10 mouse cellular contexts compared by ENCODE assay signal in the genomic region with DNA sequence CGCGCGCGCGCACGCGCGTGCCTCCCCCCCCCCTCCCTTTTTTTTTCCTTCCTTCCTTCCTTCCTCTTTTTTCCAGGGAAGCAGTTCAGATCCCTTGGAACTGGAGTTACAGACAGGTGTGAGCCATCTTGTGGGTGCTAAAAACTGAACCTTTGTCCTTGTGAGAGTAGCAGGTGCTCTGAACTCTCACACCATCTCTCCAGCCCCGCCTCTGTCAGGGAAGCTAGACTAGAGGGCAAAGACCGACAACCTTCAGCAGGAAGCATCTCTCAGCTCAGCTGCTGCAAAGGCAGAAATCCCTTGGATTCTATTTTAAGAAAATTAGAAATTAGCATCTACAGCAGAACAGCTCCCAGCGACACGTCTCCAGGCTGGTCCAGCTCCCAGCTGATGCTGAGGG. TPM values are rescaled to one million over a fixed set of nuclear protein-coding genes. Genes with fewer than 3 reads are reported as not detected.
DNase-seq lines count a peak whose midpoint lies in the region; ATAC-seq and TF ChIP-seq lines count a peak whose summit lies in the region.
"Had no signal": no experiment of that assay in that cellular context is flagged by ENCODE, and none has a peak within 500 bp of the region (broad histone marks: within the 10 kb centered on the region; RNA-seq: fewer than 3 reads in every experiment).

No protein-coding gene starts in this region.

- no peak overlapping the region for H3K4me3 ChIP-seq in hindbrain, embryonic 16.5 days (ENCODE audit: low read length)
- no peak overlapping the region for H3K4me3 ChIP-seq in hindbrain, embryonic 11.5 days (ENCODE audit: low read depth, low read length)
- H3K4me3 ChIP-seq in ES-E14 (ENCODE audit: insufficient read depth in 1 of 2, low read depth in 1 of 2, low read length in 2 of 2, poor library complexity in 1 of 2, severe bottlenecking in 1 of 2), result peak overlapping the region; percentile 14; a peak in 2 of 4 replicates
- H3K4me3 ChIP-seq in intestine, postnatal 0 days (ENCODE audit: low read depth, low read length), result no peak overlapping the region
- H3K4me3 ChIP-seq: embryonic facial prominence, embryonic 12.5 days had no signal

- no peak for DNase-seq in hindbrain, embryonic 11.5 days (ENCODE audit: low spot score)
- DNase-seq in ES-E14 (ENCODE audit: low read depth, low spot score), result no peak
- peak; percentile 29 for DNase-seq in naive thymus-derived CD4-positive, alpha-beta T cell, adult 2 months (ENCODE audit: low read depth)
- no peak for DNase-seq in urinary bladder, postnatal 14 days (ENCODE audit: low spot score)
- DNase-seq in right cerebral cortex, adult 18-20 months, result no peak
- DNase-seq: cerebellum, adult 11 months; lung, adult 18-20 months had no signal

- no peaks in the 10 kb centered on the region for H3K36me3 ChIP-seq in hindbrain, embryonic 16.5 days (ENCODE audit: control insufficient read depth, insufficient read depth, low read length)
- 0 out of 2 replicates have a peak, but pooled peaks cover 2% of the 10 kb centered on the region for H3K36me3 ChIP-seq in hindbrain, embryonic 11.5 days (ENCODE audit: control insufficient read depth, insufficient read depth, low read length)
- no peaks in the 10 kb centered on the region for H3K36me3 ChIP-seq in ES-E14 (ENCODE audit: control insufficient read depth, insufficient read depth, low read length, poor library complexity, severe bottlenecking)
- H3K36me3 ChIP-seq in intestine, postnatal 0 days (ENCODE audit: control insufficient read depth, insufficient read depth), result peaks cover 16% of the 10 kb centered on the region

- H3K9ac ChIP-seq in hindbrain, embryonic 16.5 days (ENCODE audit: low read depth, low read length), result no peak overlapping the region
- H3K9ac ChIP-seq in hindbrain, embryonic 11.5 days (ENCODE audit: low read depth, low read length), result no peak overlapping the region
- H3K9ac ChIP-seq in ES-E14 (ENCODE audit: insufficient read depth, low read depth, low read length, poor library complexity, severe bottlenecking), result 0 out of 2 replicates have a peak overlapping the region, but pooled peaks have one; percentile 56
- H3K9ac ChIP-seq in intestine, postnatal 0 days (ENCODE audit: low read depth, low read length), result no peak overlapping the region; the same call in 1 of the 2 replicates
- H3K9ac ChIP-seq: embryonic facial prominence, embryonic 12.5 days had no signal

- peaks cover 12% of the 10 kb centered on the region for H3K4me1 ChIP-seq in hindbrain, embryonic 16.5 days (ENCODE audit: control insufficient read depth, insufficient read depth, low read depth, low read length)
- H3K4me1 ChIP-seq in hindbrain, embryonic 11.5 days (replicated peaks; ENCODE audit: control insufficient read depth, insufficient read depth, low read length), result no peaks in the 10 kb centered on the region
- H3K4me1 ChIP-seq in ES-E14 (ENCODE audit: control insufficient read depth in 2 of 2, insufficient read depth in 2 of 2, low read length in 2 of 2, poor library complexity in 1 of 2), result peaks cover 3 to 9% of the 10 kb centered on the region in 2 experiments; a peak in 2 of 4 replicates
- peaks cover 10% of the 10 kb centered on the region; the same call in 1 of the 2 replicates for H3K4me1 ChIP-seq in intestine, postnatal 0 days (replicated peaks; ENCODE audit: control insufficient read depth, insufficient read depth, low read length)

- in situ Hi-C loops in ES-E14 (cut with MboI; ENCODE audit: low sequenced_read_pairs in 2 of 2, unreplicated experiment in 2 of 2), result no loop called here

- no peak overlapping the region for H3K27ac ChIP-seq in hindbrain, embryonic 16.5 days (ENCODE audit: low read depth, low read length)
- no peak overlapping the region for H3K27ac ChIP-seq in hindbrain, embryonic 11.5 days (ENCODE audit: low read depth, low read length)
- no peak overlapping the region for H3K27ac ChIP-seq in ES-E14 (ENCODE audit: insufficient read depth, low read depth, low read length, poor library complexity, severe bottlenecking)
- peak overlapping the region; percentile 68 for H3K27ac ChIP-seq in intestine, postnatal 0 days (ENCODE audit: low read depth, low read length)
- H3K27ac ChIP-seq: embryonic facial prominence, embryonic 12.5 days had no signal

- H3K27me3 ChIP-seq in hindbrain, embryonic 16.5 days (replicated peaks; ENCODE audit: control insufficient read depth, insufficient read depth, low read length), result no peaks in the 10 kb centered on the region
- no peaks in the 10 kb centered on the region for H3K27me3 ChIP-seq in hindbrain, embryonic 11.5 days (ENCODE audit: control insufficient read depth, insufficient read depth, low read length)
- no peaks in the 10 kb centered on the region for H3K27me3 ChIP-seq in intestine, postnatal 0 days (replicated peaks; ENCODE audit: control insufficient read depth, insufficient read depth, low read length)
- H3K27me3 ChIP-seq: embryonic facial prominence, embryonic 12.5 days had no signal

- peak overlapping the region; percentile 4; the same call in 1 of the 2 replicates for H3K4me2 ChIP-seq in hindbrain, embryonic 16.5 days (ENCODE audit: low read length)
- H3K4me2 ChIP-seq in hindbrain, embryonic 11.5 days (replicated peaks; ENCODE audit: low read depth, low read length), result no peak overlapping the region
- H3K4me2 ChIP-seq in intestine, postnatal 0 days (replicated peaks; ENCODE audit: low read depth), result peak overlapping the region; percentile 37
- H3K4me2 ChIP-seq: embryonic facial prominence, embryonic 12.5 days had no signal

- ATAC-seq in hindbrain, embryonic 16.5 days, result no peak
- ATAC-seq in hindbrain, embryonic 11.5 days (ENCODE audit: low FRiP score), result no peak
- ATAC-seq in intestine, postnatal 0 days, result peak; percentile 57

- WGBS in hindbrain, embryonic 16.5 days, result 80% methylated on average over 12 of the region's 12 CpGs
- 86% methylated on average over 12 of the region's 12 CpGs for WGBS in hindbrain, embryonic 11.5 days
- WGBS in intestine, postnatal 0 days, result 43% methylated on average over 12 of the region's 12 CpGs

- H3K9me3 ChIP-seq in hindbrain, embryonic 16.5 days (ENCODE audit: control insufficient read depth, low read length), result no peaks in the 10 kb centered on the region
- H3K9me3 ChIP-seq in hindbrain, embryonic 11.5 days (ENCODE audit: control insufficient read depth, low read length), result no peaks in the 10 kb centered on the region
- H3K9me3 ChIP-seq in ES-E14 (ENCODE audit: control insufficient read depth, insufficient read depth, low read depth, low read length), result no peaks in the 10 kb centered on the region
- H3K9me3 ChIP-seq in intestine, postnatal 0 days (ENCODE audit: control insufficient read depth), result no peaks in the 10 kb centered on the region
- H3K9me3 ChIP-seq: embryonic facial prominence, embryonic 12.5 days had no signal

- no peak for TF ChIP-seq CTCF in intestine, postnatal 0 days (IDR thresholded peaks at IDR 0.05; ENCODE audit: low read depth)

TF ChIP-seq in ES-E14, 5 proteins besides CTCF, POLR2A, EP300 and RAD21:
- TF ChIP-seq HCFC1 (IDR thresholded peaks at IDR 0.05; ENCODE audit: borderline replicate concordance, insufficient read depth, low read length), result no peak

RNA-seq across cellular contexts. Expression of a gene that starts 4.0 kb away (rescaled TPM):
- polyA plus RNA-seq in hindbrain, embryonic 16.5 days (2015; fragmentation: Nextera tagmentation; extraction: Ambion mirVana), result 198 and 213 TPM in 2 replicates
- polyA plus RNA-seq in hindbrain, embryonic 11.5 days (2014; fragmentation: Nextera tagmentation; extraction: Ambion mirVana), result 206 and 210 TPM in 2 replicates
- total RNA-seq in ES-E14 (2012; rRNA removed), result 14.3 and 23.7 TPM in 2 replicates
- polyA plus RNA-seq in intestine, postnatal 0 days (2015; fragmentation: Nextera tagmentation; extraction: Ambion mirVana), result 168 and 172 TPM in 2 replicates

RNA-seq across cellular contexts. Expression of a gene that starts 43.4 kb away (rescaled TPM):
- polyA plus RNA-seq in hindbrain, embryonic 16.5 days (2015; fragmentation: Nextera tagmentation; extraction: Ambion mirVana), result 73.4 and 81.1 TPM in 2 replicates
- polyA plus RNA-seq in hindbrain, embryonic 11.5 days (2014; fragmentation: Nextera tagmentation; extraction: Ambion mirVana), result 84.7 and 90.5 TPM in 2 replicates
- total RNA-seq in ES-E14 (2012; rRNA removed), result 31.3 and 37.8 TPM in 2 replicates
- polyA plus RNA-seq in intestine, postnatal 0 days (2015; fragmentation: Nextera tagmentation; extraction: Ambion mirVana), result 93.6 and 94.1 TPM in 2 replicates

Comparison
In these comparisons a context has a peak if more than half of its experiments do, and no peak if none do; other contexts are left out.
1. H3K4me3 ChIP-seq: peak in ES-E14 (2 of 2); none in hindbrain, embryonic 16.5 days (single experiment), hindbrain, embryonic 11.5 days (single experiment) and intestine, postnatal 0 days (single experiment).